Mouse (Mus musculus) midbrain, embryonic 15.5 days (tissue): ENCODE measurements around the gene Adcy5. TPM values are rescaled to one million over a fixed set of nuclear protein-coding genes. Genes with fewer than 3 reads are reported as not detected.

ENCODE experiments used
- ATAC-seq: fragments of 200-750 bp; cut with Nextera tagmentation; replicated peaks from 2 replicates; pipeline ENCODE4 v1.8.0; 2017; ENCODE audit warnings: moderate TSS enrichment
- H3K27ac ChIP-seq: fragments of 300-500 bp; sonication (generic); 2 replicates; pipeline ENCODE4 v1.5.1; 2015; ENCODE audit warnings: mild to moderate bottlenecking, inconsistent platforms
- H3K27me3 ChIP-seq: fragments of 300-500 bp; sonication (generic); replicated peaks from 2 replicates; pipeline ENCODE4 v1.6.1; 2015; ENCODE audit warnings: inconsistent platforms
- H3K36me3 ChIP-seq: fragments of 300-500 bp; sonication (generic); replicated peaks from 2 replicates; pipeline ENCODE4 v1.6.1; 2015; ENCODE audit warnings: inconsistent platforms
- H3K4me1 ChIP-seq: fragments of 300-500 bp; sonication (generic); 2 replicates; pipeline ENCODE4 v1.6.1; 2015; ENCODE audit warnings: inconsistent platforms
- H3K4me2 ChIP-seq: fragments of 300-500 bp; sonication (generic); 2 replicates; pipeline ENCODE4 v1.6.1; 2015; ENCODE audit warnings: inconsistent platforms, mild to moderate bottlenecking, moderate library complexity
- H3K4me3 ChIP-seq: fragments of 300-500 bp; sonication (generic); 2 replicates; pipeline ENCODE4 v1.5.1; 2015; ENCODE audit warnings: mild to moderate bottlenecking, inconsistent platforms
- H3K9ac ChIP-seq: fragments of 300-500 bp; sonication (generic); 2 replicates; pipeline ENCODE4 v1.6.1; 2015; ENCODE audit warnings: mild to moderate bottlenecking, inconsistent platforms
- H3K9me3 ChIP-seq: fragments of 300-500 bp; sonication (generic); 2 replicates; pipeline ENCODE4 v1.6.1; 2016; ENCODE audit warnings: inconsistent platforms
- WGBS: fragments of 180-500 bp; shearing (Covaris S2); methylation state at CpG from one replicate; pipeline ENCODE4 v1.1.7; 2015; ENCODE audit warnings: mixed read lengths; 5-methylcytosine and 5-hydroxymethylcytosine counted together
- polyA plus RNA-seq: library from polyadenylated mRNA; unstranded; fragments of >200 nt; fragmentation: Nextera tagmentation; extraction: Ambion mirVana; gene quantifications from 2 replicates; pipeline ENCODE4 v1.2.1, GENCODE M21; 2015

The Adcy5 gene
- polyA plus RNA-seq = 8.7 and 9.1 TPM in 2 replicates

DNA sequence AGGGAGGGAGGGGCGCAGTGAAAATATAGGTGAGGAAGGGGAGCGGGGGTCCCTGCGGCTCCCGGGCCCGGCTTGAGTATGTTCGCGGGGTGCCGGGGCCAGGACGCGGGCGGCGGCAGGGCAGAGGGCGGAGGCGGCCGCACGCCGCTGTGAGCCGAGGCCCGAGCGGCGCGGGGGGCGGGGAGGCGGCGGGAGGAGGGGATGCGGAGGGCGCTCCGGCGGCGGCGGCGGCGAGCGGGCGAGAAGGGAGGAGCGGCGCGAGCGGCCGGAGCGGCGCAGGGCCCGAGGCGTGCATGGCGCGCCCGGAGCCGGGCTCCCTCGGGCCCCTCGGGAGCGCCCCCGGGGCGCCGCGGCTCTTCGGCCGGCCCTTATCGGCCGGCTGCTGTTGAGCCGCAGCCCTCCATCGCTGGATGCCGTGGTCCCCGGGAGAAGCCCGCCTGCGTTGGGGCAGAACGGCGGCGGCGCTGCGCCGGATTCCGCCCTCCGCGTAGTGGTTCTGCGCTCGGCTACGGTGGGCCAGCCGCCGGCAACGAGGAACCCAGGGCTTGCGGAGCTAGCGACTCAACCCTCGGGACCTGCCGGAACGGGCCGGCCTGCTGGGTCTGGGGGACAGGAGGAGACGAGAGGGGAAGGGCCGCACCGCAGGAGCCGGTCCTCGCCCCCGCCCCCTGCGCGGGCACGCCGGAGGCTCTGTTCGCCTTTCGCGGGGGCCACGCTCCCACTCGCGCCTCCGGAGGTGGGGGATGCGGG is at the start of gene Adcy5:
Gene Adcy5, plus strand, starts transcription at position 237 of the 750 bp plus-strand sequence.
- Histone ChIP-seq H3K27ac (peak within 1 kb of the TSS; percentile 90), H3K9ac (peak within 1 kb of the TSS; percentile 85), H3K27me3 (peaks cover 25% of the 10 kb centered on the region; the same call in 1 of the 2 replicates), H3K9me3 (no peaks in the 10 kb centered on the region), H3K4me1 (peaks cover 60% of the 10 kb centered on the region), H3K4me2 (peak within 1 kb of the TSS; percentile 64), H3K4me3 (peak within 1 kb of the TSS; percentile 66), H3K36me3 (no peaks in the 10 kb centered on the region)
- ATAC-seq = peak; percentile 66
- under 1% methylated on average over 71 of the region's 104 CpGs for WGBS

DNA sequence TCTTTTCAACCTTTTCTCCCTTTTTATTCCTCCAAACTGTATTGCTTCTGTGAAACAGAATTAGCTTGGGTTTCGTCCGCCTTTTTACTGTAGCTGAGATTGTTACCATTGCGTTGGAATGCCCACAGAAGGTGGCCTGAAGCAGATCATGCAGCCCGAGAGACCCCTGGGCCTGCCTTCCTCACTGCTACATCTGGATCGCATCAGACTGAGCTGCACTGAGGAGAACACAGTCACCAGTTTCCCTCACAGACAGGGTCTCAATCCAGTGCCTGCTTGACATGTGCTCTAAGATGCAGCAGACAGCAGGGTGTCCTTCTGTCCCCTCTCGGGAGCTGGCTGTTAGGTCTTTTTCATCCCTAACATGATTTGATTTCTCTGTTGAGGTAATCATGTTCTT is 46.7 kb upstream of the Adcy5 start:
- Histone ChIP-seq H3K36me3 (no peaks in the 10 kb centered on the region), H3K9ac (no peak overlapping the region), H3K27me3 (no peaks in the 10 kb centered on the region), H3K4me3 (no peak overlapping the region), H3K4me1 (peaks cover 7% of the 10 kb centered on the region), H3K27ac (no peak overlapping the region), H3K4me2 (no peak overlapping the region), H3K9me3 (no peaks in the 10 kb centered on the region)
- ATAC-seq = no peak
- 74% methylated on average over 6 of the region's 6 CpGs for WGBS

DNA sequence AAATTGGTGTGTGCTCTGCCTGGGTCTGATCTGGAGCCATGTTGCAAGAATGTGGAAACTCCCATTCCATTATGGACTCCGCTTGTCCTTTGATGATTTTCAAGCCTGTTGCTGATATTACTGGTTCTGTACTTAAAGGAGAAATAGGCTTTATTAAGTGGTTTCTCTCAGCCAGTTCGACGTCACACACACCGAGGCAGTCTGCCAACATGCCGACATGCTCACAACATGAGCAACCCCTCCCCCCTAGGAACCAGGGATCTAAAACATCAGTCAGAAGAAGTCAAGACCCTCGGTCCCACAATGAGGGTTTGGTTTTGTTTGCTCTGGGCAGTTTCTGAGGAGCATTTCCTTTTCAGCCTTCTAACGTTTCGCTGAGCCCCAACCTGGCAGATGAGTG is 45.5 kb upstream of the Adcy5 start:
- Histone ChIP-seq H3K36me3 (no peaks in the 10 kb centered on the region), H3K9ac (no peak overlapping the region), H3K27ac (no peak overlapping the region), H3K4me1 (peaks cover 7% of the 10 kb centered on the region), H3K9me3 (no peaks in the 10 kb centered on the region), H3K4me3 (no peak overlapping the region), H3K4me2 (no peak overlapping the region), H3K27me3 (no peaks in the 10 kb centered on the region)
- 66% methylated on average over 8 of the region's 8 CpGs for WGBS
- no peak for ATAC-seq

DNA sequence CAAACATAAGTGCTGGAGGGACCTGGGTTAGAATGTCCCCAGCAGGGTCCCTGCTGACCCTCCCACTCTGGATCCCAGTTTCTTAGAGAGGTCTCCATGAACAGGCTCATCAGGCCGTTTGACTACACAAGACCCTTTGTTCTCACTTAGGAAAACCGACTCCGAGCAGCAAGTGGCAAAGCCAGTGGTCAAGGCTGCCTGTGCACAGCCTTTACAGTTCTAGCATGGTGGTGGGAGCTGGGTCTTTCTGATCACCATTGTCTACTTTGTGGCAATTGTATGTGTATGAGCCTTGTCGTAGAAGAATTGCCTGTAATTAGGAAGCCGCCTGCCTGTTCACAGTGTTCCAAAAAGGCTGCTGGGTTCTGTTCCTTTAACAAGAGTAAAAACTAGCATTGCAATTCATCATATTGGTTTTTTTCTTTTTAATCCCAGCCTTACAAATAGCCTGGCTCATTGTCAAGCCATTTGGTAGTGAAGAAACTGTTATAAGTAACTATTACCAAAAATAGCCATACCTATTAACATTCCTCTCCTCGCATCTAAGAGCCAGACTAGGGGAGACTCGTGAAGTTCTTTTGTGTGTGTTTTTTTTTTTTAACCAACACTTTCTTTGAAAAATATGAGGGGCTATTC is 44.9 kb upstream of the Adcy5 start:
- 48% methylated on average over 7 of the region's 7 CpGs for WGBS
- peaks cover 7% of the 10 kb centered on the region for H3K4me1 ChIP-seq
- no peaks in the 10 kb centered on the region for H3K27me3 ChIP-seq
- no peak overlapping the region for H3K9ac ChIP-seq
- ATAC-seq = no peak
- no peak overlapping the region for H3K27ac ChIP-seq
- H3K9me3 ChIP-seq = no peaks in the 10 kb centered on the region
- no peak overlapping the region for H3K4me2 ChIP-seq
- H3K4me3 ChIP-seq = no peak overlapping the region
- no peaks in the 10 kb centered on the region for H3K36me3 ChIP-seq

DNA sequence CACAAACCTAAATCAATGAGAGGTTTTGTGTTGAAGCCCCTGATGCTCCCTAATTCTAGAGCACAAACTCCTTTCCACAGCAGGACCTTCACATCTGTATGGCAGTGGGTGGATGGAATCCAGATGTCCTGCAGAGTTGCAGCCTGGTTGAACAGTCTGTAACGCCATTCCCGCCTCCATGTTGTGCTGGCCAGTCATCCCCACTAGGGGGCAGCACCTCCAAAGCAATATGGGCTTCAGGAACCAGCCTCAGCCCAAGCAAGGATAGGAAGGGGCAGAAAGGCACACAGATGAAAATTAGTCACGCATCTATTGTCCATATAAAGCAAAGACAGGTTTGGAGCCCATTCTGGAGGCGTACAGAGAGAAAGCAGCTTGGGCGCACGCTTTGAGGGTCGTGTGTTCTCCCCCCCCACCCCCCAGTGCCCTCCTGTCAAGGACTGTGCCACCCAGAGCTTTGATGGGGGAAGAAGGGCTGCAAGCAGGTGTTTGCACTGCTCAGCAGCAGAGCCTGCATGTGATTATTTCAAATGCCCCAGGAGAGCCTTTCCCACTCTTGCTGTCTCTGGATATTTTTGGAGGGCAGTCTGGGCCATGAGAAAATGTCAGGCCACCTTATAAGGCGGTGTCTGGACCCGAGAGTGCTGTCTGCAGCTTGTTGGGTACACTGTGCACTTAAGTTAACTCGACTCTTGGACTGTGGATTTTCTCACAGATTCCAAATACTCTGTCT is 44.1 kb upstream of the Adcy5 start:
- Histone ChIP-seq H3K36me3 (no peaks in the 10 kb centered on the region), H3K9me3 (no peaks in the 10 kb centered on the region), H3K4me1 (peaks cover 7% of the 10 kb centered on the region), H3K4me3 (peak overlapping the region; percentile 20), H3K4me2 (peak overlapping the region; percentile 50), H3K27me3 (no peaks in the 10 kb centered on the region), H3K27ac (peak overlapping the region; percentile 74), H3K9ac (peak overlapping the region; percentile 42)
- WGBS = 24% methylated on average over 10 of the region's 10 CpGs
- peak; percentile 93 for ATAC-seq

DNA sequence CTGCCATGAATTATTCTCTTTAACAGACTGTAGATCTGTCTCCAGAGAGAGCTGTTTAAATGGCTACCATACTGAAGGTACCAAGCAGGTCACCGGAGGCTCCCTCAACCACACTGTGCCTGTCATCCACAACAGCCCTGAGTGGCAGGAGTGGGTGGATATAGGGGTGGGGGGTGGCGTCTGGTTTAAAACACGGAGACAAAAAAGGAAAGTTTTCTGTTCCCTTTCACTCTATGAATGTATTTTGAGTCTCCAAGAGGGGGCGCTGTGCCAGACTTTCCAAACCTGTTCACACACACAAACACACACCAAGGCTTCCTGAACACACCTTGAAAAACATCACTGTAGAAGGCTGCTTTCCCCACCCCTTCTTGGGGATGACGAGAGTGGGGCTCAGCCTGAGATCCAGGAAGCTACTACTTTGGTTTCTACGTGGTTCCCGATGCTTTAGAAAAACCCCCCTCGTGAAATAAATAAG is 43.5 kb upstream of the Adcy5 start:
- no peaks in the 10 kb centered on the region for H3K27me3 ChIP-seq
- peak overlapping the region; percentile 74; the same call in 1 of the 2 replicates for H3K27ac ChIP-seq
- no peak overlapping the region for H3K9ac ChIP-seq
- H3K36me3 ChIP-seq = no peaks in the 10 kb centered on the region
- 66% methylated on average over 8 of the region's 8 CpGs for WGBS
- H3K4me3 ChIP-seq = no peak overlapping the region
- 0 out of 2 replicates have a peak overlapping the region, but pooled peaks have one; percentile 50 for H3K4me2 ChIP-seq
- peak; percentile 68 for ATAC-seq
- peaks cover 7% of the 10 kb centered on the region for H3K4me1 ChIP-seq
- H3K9me3 ChIP-seq = no peaks in the 10 kb centered on the region

DNA sequence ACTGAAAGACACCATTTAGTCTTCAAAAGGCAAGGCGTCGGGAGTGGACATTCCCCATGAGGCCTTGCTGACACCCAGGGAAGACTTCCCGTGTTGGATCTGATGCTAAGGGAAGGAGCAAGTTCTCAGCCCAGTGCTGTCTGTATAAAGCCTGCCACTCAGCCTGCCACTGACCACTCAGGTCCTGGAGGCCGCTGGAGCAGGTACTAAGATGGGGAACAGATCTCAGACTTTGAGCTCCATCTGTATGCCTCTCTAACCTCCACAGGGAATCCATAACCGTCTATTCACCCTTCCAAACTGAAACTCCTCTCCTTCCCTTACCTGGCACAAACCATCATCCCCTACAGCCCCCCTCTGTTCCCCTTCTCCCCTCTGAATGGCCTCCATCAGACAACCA is 41.2 kb upstream of the Adcy5 start:
- no peaks in the 10 kb centered on the region for H3K27me3 ChIP-seq
- no peak overlapping the region for H3K9ac ChIP-seq
- no peaks in the 10 kb centered on the region for H3K36me3 ChIP-seq
- no peak overlapping the region for H3K27ac ChIP-seq
- no peak overlapping the region for H3K4me3 ChIP-seq
- no peak for ATAC-seq
- no peaks in the 10 kb centered on the region for H3K9me3 ChIP-seq
- no peak overlapping the region for H3K4me2 ChIP-seq
- peaks cover 7% of the 10 kb centered on the region for H3K4me1 ChIP-seq
- 93% methylated on average over 5 of the region's 5 CpGs for WGBS

DNA sequence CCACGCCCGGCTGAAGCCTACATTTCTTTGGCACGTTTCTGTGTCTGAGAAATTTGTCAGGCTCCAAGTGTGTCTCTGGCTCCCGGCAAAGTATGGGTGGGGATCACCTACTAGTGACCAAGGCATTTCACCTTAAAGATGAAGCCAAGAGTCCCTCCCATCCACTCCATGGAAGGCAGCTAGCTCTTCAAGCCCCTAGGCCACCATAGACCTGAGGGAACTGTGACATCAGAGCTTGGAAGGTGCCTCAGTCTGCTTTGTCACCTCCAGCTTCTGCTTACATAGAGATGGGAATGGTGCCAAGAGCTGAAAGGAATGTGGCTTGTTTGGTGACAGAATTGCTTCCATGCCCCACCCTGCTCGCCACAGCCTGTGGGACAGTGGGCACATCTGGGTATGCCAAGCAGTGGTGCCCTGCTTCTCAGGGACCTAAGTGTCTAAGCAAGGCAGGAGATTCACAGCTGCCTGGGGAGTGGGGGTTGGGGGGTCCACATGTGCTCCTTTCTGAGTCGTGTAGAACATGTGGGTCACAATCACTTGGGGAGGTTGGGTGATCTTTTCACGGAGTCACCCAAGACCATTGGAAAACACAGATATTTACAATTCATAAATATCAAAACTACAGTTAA is 38.2 kb upstream of the Adcy5 start:
- Histone ChIP-seq H3K27ac (no peak overlapping the region), H3K9ac (no peak overlapping the region), H3K27me3 (no peaks in the 10 kb centered on the region), H3K4me2 (no peak overlapping the region), H3K4me1 (no peaks in the 10 kb centered on the region), H3K9me3 (no peaks in the 10 kb centered on the region), H3K4me3 (no peak overlapping the region), H3K36me3 (no peaks in the 10 kb centered on the region)
- ATAC-seq = no peak
- WGBS = 86% methylated on average over 7 of the region's 7 CpGs

DNA sequence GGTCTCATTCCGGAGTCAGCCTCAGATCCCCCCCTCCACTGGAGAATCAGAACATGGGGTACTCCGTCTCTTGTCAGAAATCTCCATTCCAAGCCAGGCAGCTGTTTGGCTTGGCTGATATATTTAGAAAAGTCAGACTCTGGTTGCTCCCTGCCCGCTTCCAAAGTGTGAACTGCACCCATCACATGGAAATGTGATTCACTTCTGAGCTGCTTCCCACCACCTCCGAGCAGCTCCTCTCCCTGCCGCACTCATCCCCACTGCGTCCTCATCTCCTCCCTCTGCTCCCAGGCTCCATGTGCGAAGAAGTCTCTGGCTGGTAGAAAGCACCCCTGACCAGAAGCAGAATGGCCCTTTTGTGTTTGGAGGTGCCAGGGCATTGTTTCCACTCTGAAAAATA is 37.2 kb upstream of the Adcy5 start:
- H3K27me3 ChIP-seq = no peaks in the 10 kb centered on the region
- no peak for ATAC-seq
- H3K9ac ChIP-seq = no peak overlapping the region
- H3K9me3 ChIP-seq = no peaks in the 10 kb centered on the region
- H3K27ac ChIP-seq = no peak overlapping the region
- no peak overlapping the region for H3K4me2 ChIP-seq
- 52% methylated on average over 7 of the region's 7 CpGs for WGBS
- no peaks in the 10 kb centered on the region for H3K4me1 ChIP-seq
- H3K36me3 ChIP-seq = no peaks in the 10 kb centered on the region
- no peak overlapping the region for H3K4me3 ChIP-seq

DNA sequence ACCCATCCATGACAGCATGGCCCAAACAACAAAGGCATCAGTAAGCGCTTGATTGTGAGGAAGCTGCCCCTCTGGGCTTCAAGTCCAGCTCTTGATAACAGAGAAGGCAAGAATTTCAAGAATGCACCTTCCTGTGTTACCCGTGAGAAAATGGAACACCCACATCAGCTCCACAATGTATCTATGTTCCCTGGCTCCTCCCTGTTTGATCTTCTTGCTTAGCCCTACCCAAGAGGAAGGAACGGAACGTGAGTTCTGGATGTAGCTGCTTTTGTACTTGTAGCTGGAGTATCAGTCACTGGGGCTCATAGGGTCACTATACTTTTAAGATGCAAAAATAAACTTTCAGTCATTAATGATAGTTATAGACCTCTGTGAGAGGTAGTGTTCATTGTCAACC is 34.1 kb upstream of the Adcy5 start:
- Histone ChIP-seq H3K27ac (no peak overlapping the region), H3K4me3 (no peak overlapping the region), H3K27me3 (no peaks in the 10 kb centered on the region), H3K4me2 (no peak overlapping the region), H3K4me1 (no peaks in the 10 kb centered on the region), H3K9ac (no peak overlapping the region), H3K9me3 (no peaks in the 10 kb centered on the region), H3K36me3 (no peaks in the 10 kb centered on the region)
- ATAC-seq = no peak
- 77% methylated on average over 4 of the region's 4 CpGs for WGBS

DNA sequence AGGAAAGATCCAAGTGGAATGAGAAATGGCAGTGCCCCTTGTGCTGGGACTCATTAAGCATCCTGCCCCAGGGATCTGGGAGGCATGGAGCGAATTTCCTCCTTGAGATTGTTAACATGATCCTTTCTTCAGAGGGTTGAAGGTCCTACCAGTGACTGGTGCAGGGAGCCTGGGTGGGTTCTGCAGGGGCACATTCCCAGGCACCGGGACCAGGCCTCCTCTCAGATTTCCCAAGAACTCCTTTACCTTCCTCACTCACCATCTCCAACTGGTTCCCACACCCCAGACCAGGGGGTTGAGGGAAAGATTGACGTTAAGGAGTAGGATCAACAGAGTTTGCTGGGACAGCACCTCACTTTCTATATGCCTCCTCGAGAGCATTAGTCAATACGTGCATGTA is 27.4 kb upstream of the Adcy5 start:
- no peaks in the 10 kb centered on the region for H3K27me3 ChIP-seq
- no peak overlapping the region for H3K9ac ChIP-seq
- no peaks in the 10 kb centered on the region for H3K4me1 ChIP-seq
- no peak overlapping the region for H3K4me2 ChIP-seq
- ATAC-seq = no peak
- no peaks in the 10 kb centered on the region for H3K9me3 ChIP-seq
- 87% methylated on average over 5 of the region's 5 CpGs for WGBS
- H3K4me3 ChIP-seq = no peak overlapping the region
- H3K27ac ChIP-seq = no peak overlapping the region
- no peaks in the 10 kb centered on the region for H3K36me3 ChIP-seq

DNA sequence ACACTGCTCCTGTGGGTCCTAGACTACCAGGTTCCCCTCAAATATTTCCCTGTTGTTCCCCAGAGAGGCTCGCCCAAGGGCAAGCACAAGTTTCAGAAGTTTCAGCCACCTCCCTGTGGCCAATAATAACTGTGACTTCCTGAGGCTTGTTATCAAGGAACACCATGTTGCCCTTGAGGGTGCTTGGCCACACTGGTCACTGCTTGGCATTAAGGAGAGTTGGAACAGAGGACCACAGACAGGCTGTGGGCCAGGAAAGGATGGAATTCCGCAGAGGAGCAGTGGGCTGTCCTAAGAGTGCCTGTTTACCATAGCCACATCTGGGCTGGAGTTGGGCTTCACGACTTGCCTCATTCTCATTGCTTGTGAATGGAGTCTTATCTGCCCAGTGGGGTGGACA is 24.5 kb upstream of the Adcy5 start:
- Histone ChIP-seq H3K9me3 (no peaks in the 10 kb centered on the region), H3K36me3 (no peaks in the 10 kb centered on the region), H3K27ac (no peak overlapping the region), H3K27me3 (no peaks in the 10 kb centered on the region), H3K4me3 (no peak overlapping the region), H3K9ac (no peak overlapping the region), H3K4me2 (no peak overlapping the region), H3K4me1 (no peaks in the 10 kb centered on the region)
- no peak for ATAC-seq
- 78% methylated on average over 3 of the region's 3 CpGs for WGBS
